Mouse (Mus musculus) spleen, postnatal 36 days (tissue): ENCODE data around the gene Glud1.
"Not testable (repeated sequence)": the region's sequence is repeated elsewhere in the genome, so short reads cannot be mapped to it uniquely, and the experiment has no call there.

Source experiments
- DNase-seq, 2 experiments: peaks; one replicate each; pipeline ENCODE4 v3.0.0; 2022; ENCODE audit warnings: low spot score in 2 of 2, mixed read lengths in 1 of 2

Gene Glud1

GRCm38 (mm10) chr14:34312339-34313048, 2.0 kb downstream of the Glud1 start:
- DNase-seq = no peak

- no peak for DNase-seq
These were observed 3.1 kb downstream of the Glud1 start for GRCm38 (mm10) chr14:34313612-34314011.

- DNase-seq = not testable (repeated sequence)
These were observed 3.9 kb downstream of the Glud1 start for GRCm38 (mm10) chr14:34314383-34314782.

GRCm38 (mm10) chr14:34314796-34315195, 4.3 kb downstream of the Glud1 start:
- DNase-seq = no peak

GRCm38 (mm10) chr14:34316346-34316745, 5.8 kb downstream of the Glud1 start:
- DNase-seq = no peak

- DNase-seq = no peak
These were observed 6.9 kb downstream of the Glud1 start for GRCm38 (mm10) chr14:34317431-34317830.

GRCm38 (mm10) chr14:34318113-34318512, 7.6 kb downstream of the Glud1 start:
- no peak for DNase-seq

GRCm38 (mm10) chr14:34323576-34324085, 13.1 kb downstream of the Glud1 start:
- DNase-seq = no peak

- no peak for DNase-seq
These were observed 16.1 kb downstream of the Glud1 start for GRCm38 (mm10) chr14:34326606-34327005.

GRCm38 (mm10) chr14:34327618-34328017, 17.1 kb downstream of the Glud1 start:
- no peak for DNase-seq

GRCm38 (mm10) chr14:34330657-34331158, 20.2 kb downstream of the Glud1 start:
- DNase-seq = no peak

GRCm38 (mm10) chr14:34331886-34332285, 21.4 kb downstream of the Glud1 start:
- DNase-seq = no peak

GRCm38 (mm10) chr14:34332476-34332875, 21.9 kb downstream of the Glud1 start:
- no peak for DNase-seq

GRCm38 (mm10) chr14:34339446-34339845, 28.9 kb downstream of the Glud1 start:
- no peak for DNase-seq

- DNase-seq = no peak
These were observed 31.5 kb downstream of the Glud1 start for GRCm38 (mm10) chr14:34341993-34342392.

GRCm38 (mm10) chr14:34343078-34343477, 32.6 kb downstream of the Glud1 start:
- DNase-seq = no peak

- DNase-seq = no peak
These were observed 33.8 kb downstream of the Glud1 start for GRCm38 (mm10) chr14:34344361-34344760.

- DNase-seq = no peak
These were observed 35.4 kb downstream of the Glud1 start for GRCm38 (mm10) chr14:34345771-34346566.

- DNase-seq = no peak
These were observed 36.6 kb downstream of the Glud1 start for GRCm38 (mm10) chr14:34347084-34347483.

- no peak for DNase-seq
These were observed 37.8 kb downstream of the Glud1 start for GRCm38 (mm10) chr14:34348301-34348700.

- no peak for DNase-seq
These were observed 38.5 kb downstream of the Glud1 start for GRCm38 (mm10) chr14:34349007-34349406.

GRCm38 (mm10) chr14:34351660-34352059, 41.1 kb downstream of the Glud1 start:
- DNase-seq = no peak

- no peak for DNase-seq
These were observed 42.0 kb downstream of the Glud1 start for GRCm38 (mm10) chr14:34352523-34352922.
